Mouse (Mus musculus) left cerebral cortex, postnatal 4 days (tissue): ENCODE results near the gene Glipr1l3. TPM values are rescaled to one million over a fixed set of nuclear protein-coding genes. Genes with fewer than 3 reads are reported as not detected.
"Not testable (repeated sequence)": the region's sequence is repeated elsewhere in the genome, so short reads cannot be mapped to it uniquely, and the experiment has no call there.

Experiments
- DNase-seq: peaks from one replicate; pipeline ENCODE4 v3.0.0-alpha.2; 2022
- intact Hi-C: fragments of 180-260 bp; cut with DNase I; formaldehyde crosslinking; loops from one replicate; pipeline ENCODE4 v1.15.1; 2025
- total RNA-seq, 2 experiments: library from RNA; stranded (reverse); gene quantifications; 2 replicates each; pipeline ENCODE4 v1.2.3; 2021

The Glipr1l3 gene
- total RNA-seq: not detected

- intact Hi-C loops: loop anchor here (5.0 to 10.0 kb wide), 3 partner anchors 98 to 655 kb away; partner anchors contain the start of genes Glipr1l1 and Phlda1
- DNase-seq: peak; percentile 88
Observed at GRCm38 (mm10) chr10:112159882-112160560, at the start of gene Glipr1l3. Glipr1l3 (minus strand) TSS chr10:112160327.

GRCm38 (mm10) chr10:112203463-112203862 is 43.3 kb upstream of the Glipr1l3 start:
- intact Hi-C loops: loop anchor here (5.0 to 10.0 kb wide), 2 partner anchors 544 to 601 kb away; no protein-coding TSS in a partner anchor
- peak; percentile 46 for DNase-seq

GRCm38 (mm10) chr10:112193919-112194318 is 33.8 kb upstream of the Glipr1l3 start:
- DNase-seq, intact Hi-C loops: not testable (repeated sequence)

GRCm38 (mm10) chr10:112177027-112177426 is 16.9 kb upstream of the Glipr1l3 start:
- DNase-seq, intact Hi-C loops: not testable (repeated sequence)

GRCm38 (mm10) chr10:112163168-112163766 is 3.1 kb upstream of the Glipr1l3 start, which contains the start of gene Caps2:
Caps2 (plus strand) TSS chr10:112163621.
- peak; percentile 10 for DNase-seq

GRCm38 (mm10) chr10:112139834-112140233 is 20.3 kb downstream of the Glipr1l3 start:
- intact Hi-C loops: no loop called here
- DNase-seq: no peak

More at GRCm38 (mm10) chr10:112163168-112163766, 3.1 kb upstream of the Glipr1l3 start, which contains the start of gene Caps2:
- intact Hi-C loops: loop anchor here (5.0 to 10.0 kb wide), 3 partner anchors 101 to 658 kb away; partner anchors contain the start of genes Glipr1l1 and Phlda1

GRCm38 (mm10) chr10:112138871-112139430 is 21.2 kb downstream of the Glipr1l3 start:
- intact Hi-C loops: no loop called here
- DNase-seq: no peak

- intact Hi-C loops: no loop called here
- peak; percentile 64 for DNase-seq
Observed at GRCm38 (mm10) chr10:112138050-112138870, 21.9 kb downstream of the Glipr1l3 start.

GRCm38 (mm10) chr10:112132194-112132593 is 27.9 kb downstream of the Glipr1l3 start:
- no peak for DNase-seq
- intact Hi-C loops: no loop called here

GRCm38 (mm10) chr10:112127682-112128230 is 32.4 kb downstream of the Glipr1l3 start:
- DNase-seq, intact Hi-C loops: not testable (repeated sequence)

GRCm38 (mm10) chr10:112125090-112125489 is 35.0 kb downstream of the Glipr1l3 start:
- DNase-seq, intact Hi-C loops: not testable (repeated sequence)

- DNase-seq: no peak
- intact Hi-C loops: no loop called here
Observed at GRCm38 (mm10) chr10:112110401-112110800, 49.7 kb downstream of the Glipr1l3 start.

- DNase-seq: peak; percentile 48
- intact Hi-C loops: loop anchor here (10.0 kb wide), 1 partner anchor 121 kb away; no protein-coding TSS in a partner anchor
Observed at GRCm38 (mm10) chr10:112105785-112106184, 54.3 kb downstream of the Glipr1l3 start.

Other genes with a start within 250 kb of the Glipr1l3 start
- 10 to 100 TPM; 32.7 to 35.8 TPM for gene Krr1, start 187.7 kb downstream of the Glipr1l3 start, total RNA-seq
- under 1 TPM in 1 of 2 experiments, not detected in 1; 0.85 TPM for gene Glipr1, start 157.7 kb downstream of the Glipr1l3 start, total RNA-seq
- not detected for gene Glipr1l1, start 100.1 kb downstream of the Glipr1l3 start, total RNA-seq
- not detected for gene Glipr1l2, start 77.0 kb downstream of the Glipr1l3 start, total RNA-seq
- 1 to 10 TPM in 1 of 2 experiments, under 1 TPM in 1; 0.48 to 1.0 TPM for gene Caps2, start 3.3 kb upstream of the Glipr1l3 start, total RNA-seq
- 10 to 100 TPM; 24.4 to 24.9 TPM for gene Kcnc2, start 110.8 kb upstream of the Glipr1l3 start, total RNA-seq